Mouse (Mus musculus): ENCODE data around the gene Ilkap. TPM values are rescaled to one million over a fixed set of nuclear protein-coding genes. Genes with fewer than 3 reads are reported as not detected.

The Ilkap gene
- total RNA-seq, 2 experiments from 2014 or later, result 45.4 to 46.7 TPM

DNA sequence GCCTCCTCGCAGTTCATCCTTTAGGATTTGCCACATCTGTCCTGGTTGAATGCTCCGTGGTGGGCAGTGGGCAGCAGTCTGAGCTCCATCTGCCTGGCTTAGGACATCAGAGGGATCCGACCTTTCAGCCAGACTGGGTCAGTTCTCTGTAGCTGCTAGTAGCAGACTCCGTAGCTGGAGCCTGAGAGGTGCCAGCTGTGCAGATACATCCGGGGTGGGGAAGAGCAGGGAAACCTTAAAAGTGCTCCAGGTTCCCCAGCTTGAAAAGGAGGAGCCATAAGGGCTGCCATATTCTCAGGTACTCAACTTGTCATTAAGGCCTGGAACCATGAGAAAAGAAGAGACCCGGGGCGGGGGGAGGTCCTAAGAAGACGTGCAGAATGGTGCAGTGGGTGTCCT is 32.8 kb downstream of the Ilkap start:
- intact Hi-C loops (cut with DNase I), result no loop called here
- DNase-seq, result no peak

GRCm38 (mm10) chr1:91364822-91365644 is 33.6 kb downstream of the Ilkap start:
- intact Hi-C loops (cut with DNase I), result no loop called here
- DNase-seq, result peak in 1 of 2 experiments; percentile 12

- intact Hi-C loops (cut with DNase I), result no loop called here
- DNase-seq, result no peak
These were observed 36.5 kb downstream of the Ilkap start for GRCm38 (mm10) chr1:91362113-91362512.

DNA sequence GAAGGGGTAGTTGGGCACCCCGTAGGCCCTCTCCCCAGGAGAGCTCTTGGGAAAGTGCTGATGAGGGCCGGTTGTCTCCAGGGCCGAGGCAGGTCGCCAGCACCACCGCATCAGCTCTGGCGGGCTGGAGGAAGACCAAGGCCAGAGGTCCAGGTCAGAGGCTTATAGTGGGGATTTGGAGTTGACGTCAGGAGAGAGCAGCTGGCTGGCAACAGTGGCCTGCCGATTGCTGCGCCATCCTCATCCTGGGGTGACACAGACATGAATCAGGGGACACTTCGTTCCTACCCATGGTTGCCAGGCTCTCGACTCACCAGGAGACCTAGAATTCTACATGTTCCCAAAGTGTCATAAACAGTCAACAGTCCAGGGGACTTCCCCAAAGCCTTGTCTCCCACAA is 42.5 kb downstream of the Ilkap start:
- no peak for DNase-seq
- intact Hi-C loops (cut with DNase I), result no loop called here

DNA sequence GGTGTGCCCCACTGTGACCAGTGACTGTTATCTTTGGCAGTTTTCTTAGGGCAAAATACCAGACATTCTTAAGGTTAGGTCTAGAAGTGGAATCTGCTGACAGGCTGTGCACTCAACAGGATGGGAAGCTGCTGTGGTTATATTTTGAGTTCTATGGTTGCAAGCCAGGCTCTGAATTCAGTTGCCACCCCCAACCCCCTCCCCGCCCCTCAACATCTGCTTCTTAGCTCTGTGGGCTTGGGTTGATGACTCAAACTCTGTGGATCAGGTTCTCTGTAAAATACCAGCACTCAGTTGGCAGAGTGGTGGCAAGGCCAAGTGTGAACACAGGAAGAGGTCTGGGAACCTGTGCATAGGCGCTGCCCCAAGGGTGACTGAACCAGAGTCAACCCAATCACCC is 46.3 kb downstream of the Ilkap start:
- DNase-seq, result no peak
- intact Hi-C loops (cut with DNase I), result no loop called here

GRCm38 (mm10) chr1:91351249-91351648 is 47.4 kb downstream of the Ilkap start:
- DNase-seq, result peak in 1 of 2 experiments; percentile 17

GRCm38 (mm10) chr1:91350841-91351240 is 47.8 kb downstream of the Ilkap start, which contains the start of gene Klhl30:
Klhl30 (plus strand) TSS chr1:91351016.
- peak in 1 of 2 experiments; percentile 44 for DNase-seq
- intact Hi-C loops (cut with DNase I), result no loop called here

More at GRCm38 (mm10) chr1:91351249-91351648, 47.4 kb downstream of the Ilkap start:
- intact Hi-C loops (cut with DNase I), result no loop called here

GRCm38 (mm10) chr1:91346892-91347291 is 51.7 kb downstream of the Ilkap start:
- intact Hi-C loops (cut with DNase I), result loop anchor here (5.0 kb wide), 1 partner anchor 135 kb away; no protein-coding TSS in a partner anchor

GRCm38 (mm10) chr1:91344921-91345685 is 53.5 kb downstream of the Ilkap start:
- intact Hi-C loops (cut with DNase I), result loop anchor here (5.0 kb wide), 1 partner anchor 137 kb away; no protein-coding TSS in a partner anchor
- peak; percentile 40 to 48 for DNase-seq

More at GRCm38 (mm10) chr1:91346892-91347291, 51.7 kb downstream of the Ilkap start:
- peak; percentile 60 to 82 for DNase-seq

DNA sequence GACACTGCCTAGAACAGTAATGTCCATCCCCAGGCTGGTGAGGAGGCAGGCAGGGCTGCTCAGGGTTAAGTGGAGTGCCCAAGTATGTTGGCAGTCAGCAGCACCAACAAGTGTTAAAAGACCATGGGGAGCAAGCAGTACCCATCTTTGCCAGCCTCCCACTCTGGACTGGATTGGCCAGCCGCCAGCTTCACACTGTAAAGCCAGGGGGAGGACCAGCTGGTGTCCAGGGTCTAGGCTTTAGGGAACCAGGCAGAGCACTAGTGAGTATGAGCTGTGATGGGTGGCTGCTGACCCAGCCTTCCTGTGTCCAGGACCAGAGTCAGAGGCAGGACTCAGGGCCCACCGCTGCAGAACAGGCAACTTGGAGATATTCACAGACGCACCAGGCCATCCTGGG is 54.6 kb downstream of the Ilkap start:
- intact Hi-C loops (cut with DNase I), result no loop called here
- DNase-seq, result no peak

- intact Hi-C loops (cut with DNase I), result no loop called here
- DNase-seq, result no peak
These were observed 61.3 kb downstream of the Ilkap start for GRCm38 (mm10) chr1:91337355-91337754.

GRCm38 (mm10) chr1:91333582-91333981 is 65.0 kb downstream of the Ilkap start:
- no peak for DNase-seq
- intact Hi-C loops (cut with DNase I), result no loop called here

DNA sequence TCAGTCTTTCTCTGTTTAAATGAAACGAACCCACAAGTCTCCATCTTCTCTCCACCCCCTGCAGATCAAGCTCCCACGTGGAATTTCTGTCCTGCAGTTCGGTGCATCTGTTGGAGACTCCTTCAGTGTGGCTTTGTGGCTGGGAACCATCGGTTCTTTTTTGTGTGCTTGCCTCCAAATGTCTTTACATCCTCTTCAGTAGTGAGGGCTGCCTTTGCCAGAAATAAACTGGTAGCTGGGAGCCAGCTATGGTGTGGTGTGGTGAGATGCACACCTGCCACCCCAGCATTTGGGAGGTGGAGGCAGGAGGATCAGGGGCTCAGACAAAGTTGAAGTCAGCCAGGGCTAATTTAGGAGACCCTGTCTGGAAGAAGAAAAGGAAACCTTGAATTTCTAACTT is 66.5 kb downstream of the Ilkap start:
- no peak for DNase-seq

DNA sequence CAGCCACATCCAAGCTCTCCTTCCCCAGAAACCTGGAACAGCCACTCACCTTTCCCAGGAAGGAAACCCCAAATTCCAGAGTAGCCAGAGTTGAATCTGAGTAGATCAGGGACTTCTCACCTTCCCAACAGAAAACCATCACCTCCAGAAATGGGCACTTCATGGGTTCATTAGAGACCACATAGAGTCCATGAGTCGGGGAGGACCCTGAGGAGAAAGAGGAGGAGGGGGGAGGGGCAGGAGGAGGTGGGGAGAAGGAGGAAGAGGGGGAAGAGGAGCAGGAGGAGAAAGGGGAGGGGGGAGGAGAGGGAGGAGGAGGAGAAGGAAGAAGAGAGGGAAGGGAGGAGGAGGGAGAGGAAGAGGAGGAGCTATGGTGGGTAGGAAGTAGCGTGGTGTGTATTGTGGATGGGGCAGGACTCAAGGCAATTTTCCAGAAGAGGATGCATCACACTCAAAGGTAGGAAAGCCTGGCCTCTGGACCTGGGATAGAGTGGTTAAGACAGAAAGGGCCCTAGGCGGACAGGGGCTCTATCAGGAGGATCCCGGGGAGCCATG is 73.0 kb downstream of the Ilkap start:
- no peak for DNase-seq
- intact Hi-C loops (cut with DNase I), result no loop called here

More for the DNA sequence above, 66.5 kb downstream of the Ilkap start:
- intact Hi-C loops (cut with DNase I), result no loop called here

GRCm38 (mm10) chr1:91324646-91325045 is 74.0 kb downstream of the Ilkap start:
- intact Hi-C loops (cut with DNase I), result no loop called here
- DNase-seq, result no peak

Other genes starting within 250 kb of the Ilkap start
- 10 to 100 TPM; 10.5 to 13.6 TPM for gene Ramp1, start 219.0 kb downstream of the Ilkap start, total RNA-seq (2021)
- gene Ube2f, start 148.5 kb downstream of the Ilkap start, total RNA-seq (2021), result 10 to 100 TPM; 50.2 to 56.7 TPM
- gene Scly, start 100.5 kb downstream of the Ilkap start, total RNA-seq (2021), result 10 to 100 TPM; 11.4 to 15.6 TPM
- not detected for gene Espnl, start 76.7 kb downstream of the Ilkap start, total RNA-seq (2021)
- 10 to 100 TPM; 43.9 to 47.6 TPM for gene Klhl30, start 47.8 kb downstream of the Ilkap start, total RNA-seq (2021)
- gene Erfe, start 32.4 kb downstream of the Ilkap start, total RNA-seq (2021), result under 1 TPM; 0.15 to 0.41 TPM
- gene Hes6, start 15.2 kb upstream of the Ilkap start, total RNA-seq (2021), result 10 to 100 TPM; 16.8 to 20.1 TPM
- 10 to 100 TPM; 12.3 to 18.9 TPM for gene Per2, start 60.5 kb upstream of the Ilkap start, total RNA-seq (2021)
- 1 to 10 TPM; 4.6 to 5.9 TPM for gene Traf3ip1, start 95.8 kb upstream of the Ilkap start, total RNA-seq (2021)
- gene Asb1, start 141.7 kb upstream of the Ilkap start, total RNA-seq (2021), result 10 to 100 TPM; 19.8 to 20.3 TPM

All from heart, postnatal 14 days (tissue).